Mouse (Mus musculus): ENCODE data around the gene Ube2c.

DNA sequence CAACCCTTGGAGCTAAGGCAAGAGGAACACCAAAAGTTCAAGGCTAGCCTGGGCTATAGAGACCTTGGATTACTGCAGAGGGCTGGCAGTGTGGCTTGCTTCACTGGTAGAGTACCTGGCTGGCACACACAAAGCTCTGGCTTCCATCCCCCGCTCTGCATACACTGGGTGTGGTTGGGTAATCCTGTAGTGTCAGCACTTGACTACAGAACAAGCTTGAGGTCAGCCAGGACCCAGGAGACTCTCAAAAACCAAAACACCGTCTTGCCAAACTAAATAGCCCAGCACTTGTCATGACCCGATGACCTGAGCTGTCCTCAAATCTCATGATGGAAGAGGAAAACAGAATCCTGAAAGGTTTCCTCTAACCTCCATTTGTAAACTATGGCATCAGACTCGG is 20.8 kb downstream of the Ube2c start:
- TF ChIP-seq GATA1 (IDR thresholded peaks at IDR 0.05; ENCODE audit: borderline replicate concordance, low read length): no peak
- TF ChIP-seq FLI1 (IDR thresholded peaks at IDR 0.05; ENCODE audit: low read length): no peak
